Mouse (Mus musculus) bone marrow, adult 2 months (tissue): ENCODE results near the gene 1700016H13Rik. TPM values are rescaled to one million over a fixed set of nuclear protein-coding genes. Genes with fewer than 3 reads are reported as not detected.

ENCODE experiments used
- H3K27ac ChIP-seq: fragments of 200-500 bp; 2 replicates; pipeline ENCODE4 v1.5.1; 2012; ENCODE audit warnings: low read depth, mild to moderate bottlenecking, control low read depth, inconsistent platforms, low read length; ENCODE audit not compliant: control insufficient read depth, poor library complexity, insufficient read depth
- H3K4me1 ChIP-seq: fragments of 200-500 bp; 2 replicates; pipeline ENCODE4 v1.6.1; 2011; ENCODE audit warnings: low read length; ENCODE audit not compliant: control insufficient read depth, insufficient read depth
- H3K4me3 ChIP-seq: fragments of 200-500 bp; replicated peaks from 2 replicates; pipeline ENCODE3; 2011; ENCODE audit warnings: mild to moderate bottlenecking, low read depth, low read length, control low read depth; ENCODE audit not compliant: control insufficient read depth
- CTCF ChIP-seq: fragments of 200-500 bp; IDR thresholded peaks from 2 replicates; pipeline ENCODE4 v1.5.1; 2011; ENCODE audit warnings: low read length, control low read depth; ENCODE audit not compliant: control insufficient read depth, insufficient read depth
- POLR2A ChIP-seq: fragments of 200-500 bp; IDR thresholded peaks from 2 replicates; pipeline ENCODE4 v1.6.1; 2011; ENCODE audit warnings: low read depth, mild to moderate bottlenecking, control low read depth, low read length, borderline replicate concordance; ENCODE audit not compliant: control insufficient read depth
- WGBS: fragments of 180-500 bp; shearing (Covaris S2); methylation state at CpG from one replicate; pipeline ENCODE4 v1.1.7; 2018; 5-methylcytosine and 5-hydroxymethylcytosine counted together
- polyA plus RNA-seq: library from polyadenylated mRNA; stranded (reverse); fragments of >200 nt; gene quantifications from 2 replicates; pipeline ENCODE4 v1.2.4, GENCODE M21; 2011; ENCODE audit warnings: low replicate concordance; ENCODE audit not compliant: missing spikeins, insufficient read depth, insufficient read length

Gene 1700016H13Rik
- polyA plus RNA-seq, 1 experiment: not detected

DNA sequence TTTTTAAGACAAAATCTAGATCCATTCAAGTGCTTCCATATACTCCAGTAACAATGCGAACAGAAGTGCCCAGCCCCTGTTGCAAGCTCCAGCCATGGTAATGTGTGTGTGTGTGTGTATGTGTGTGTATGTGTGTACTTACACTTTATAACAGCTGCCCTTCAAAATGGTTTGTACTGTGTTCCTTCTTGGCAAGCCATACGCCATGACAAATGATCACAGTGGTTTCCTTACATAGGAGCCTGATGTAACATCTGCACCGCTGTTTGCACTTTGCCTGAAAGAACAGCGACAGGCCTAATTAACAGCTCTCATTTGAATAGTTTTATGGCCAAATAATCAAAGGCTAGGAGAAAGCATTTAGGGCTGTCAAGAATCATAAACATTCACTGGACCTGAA is 1.0 kb downstream of the 1700016H13Rik start:
- H3K4me1 ChIP-seq: no peaks in the 10 kb centered on the region
- TF ChIP-seq CTCF (no peak), POLR2A (no peak)
- no peak overlapping the region for H3K27ac ChIP-seq
- H3K4me3 ChIP-seq: no peak overlapping the region
- WGBS: 56% methylated on average over 4 of the region's 4 CpGs

DNA sequence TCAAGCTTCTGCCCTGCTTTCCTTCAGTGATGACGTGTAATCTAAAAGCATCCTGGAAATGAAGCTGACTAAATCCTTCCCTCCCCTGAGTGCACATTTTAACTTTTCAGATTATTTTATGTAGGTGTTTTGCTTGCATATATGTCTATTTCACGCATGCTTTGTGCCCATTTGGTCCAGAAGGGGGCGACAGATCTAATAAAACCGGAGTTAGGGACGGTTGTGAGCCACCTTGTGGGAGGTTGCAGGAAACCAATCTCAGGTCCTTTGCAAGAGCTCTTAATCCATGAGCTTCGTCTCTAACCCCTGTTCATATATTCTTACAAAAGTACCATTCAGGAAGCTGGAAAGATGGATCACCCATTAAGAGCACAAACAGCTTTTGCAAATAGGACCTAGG is 1.6 kb downstream of the 1700016H13Rik start:
- Histone ChIP-seq H3K27ac (no peak overlapping the region), H3K4me3 (no peak overlapping the region), H3K4me1 (no peaks in the 10 kb centered on the region)
- 39% methylated on average over 6 of the region's 6 CpGs for WGBS
- no peak for TF ChIP-seq POLR2A
- peak; percentile 53 for TF ChIP-seq CTCF

DNA sequence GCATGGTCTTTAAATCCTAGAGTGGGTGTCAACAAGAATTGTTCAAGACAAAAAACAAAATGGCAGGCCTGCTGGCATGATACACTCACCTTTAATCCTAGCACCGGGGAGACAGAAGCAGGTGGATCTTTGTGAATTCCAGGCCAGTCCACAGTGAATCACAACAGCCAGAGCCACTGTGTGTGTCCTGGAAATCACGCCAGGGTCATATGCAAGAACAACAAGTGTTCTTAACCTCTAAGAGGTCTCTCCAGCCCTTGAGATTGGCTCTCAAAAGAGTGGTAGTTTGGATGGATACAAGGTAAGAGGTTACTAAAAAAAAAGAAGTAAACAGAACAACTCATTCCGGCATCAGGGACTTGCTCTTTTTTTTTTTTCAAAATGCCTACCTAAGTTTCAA is 8.5 kb downstream of the 1700016H13Rik start:
- 79% methylated on average over 3 of the region's 3 CpGs for WGBS
- TF ChIP-seq POLR2A: no peak
- TF ChIP-seq CTCF: no peak
- H3K4me1 ChIP-seq: no peaks in the 10 kb centered on the region
- H3K4me3 ChIP-seq: no peak overlapping the region
- no peak overlapping the region for H3K27ac ChIP-seq

DNA sequence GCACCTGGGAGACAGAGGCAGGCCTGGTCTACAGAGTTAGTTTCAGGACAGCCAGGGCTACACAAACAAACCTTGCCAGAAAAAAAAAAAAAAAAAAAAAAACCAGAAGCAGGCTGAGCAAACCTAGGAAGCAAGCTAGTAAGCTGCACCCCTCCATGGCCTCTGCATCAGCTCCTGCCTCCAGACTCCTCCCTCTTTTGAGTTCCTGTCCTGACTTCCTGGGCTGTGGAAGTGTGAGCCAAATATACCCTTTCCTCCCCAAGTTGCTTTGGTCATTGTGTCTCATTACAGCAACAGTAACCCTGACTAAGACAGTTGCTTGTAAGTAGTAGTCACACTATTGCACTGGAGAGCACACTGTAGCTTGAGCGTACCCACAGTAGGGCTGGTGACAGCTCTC is 11.6 kb downstream of the 1700016H13Rik start:
- Histone ChIP-seq H3K4me3 (no peak overlapping the region), H3K27ac (no peak overlapping the region), H3K4me1 (no peaks in the 10 kb centered on the region)
- TF ChIP-seq CTCF: no peak
- TF ChIP-seq POLR2A: no peak
- 86% methylated on average over 1 of the region's 1 CpGs for WGBS

DNA sequence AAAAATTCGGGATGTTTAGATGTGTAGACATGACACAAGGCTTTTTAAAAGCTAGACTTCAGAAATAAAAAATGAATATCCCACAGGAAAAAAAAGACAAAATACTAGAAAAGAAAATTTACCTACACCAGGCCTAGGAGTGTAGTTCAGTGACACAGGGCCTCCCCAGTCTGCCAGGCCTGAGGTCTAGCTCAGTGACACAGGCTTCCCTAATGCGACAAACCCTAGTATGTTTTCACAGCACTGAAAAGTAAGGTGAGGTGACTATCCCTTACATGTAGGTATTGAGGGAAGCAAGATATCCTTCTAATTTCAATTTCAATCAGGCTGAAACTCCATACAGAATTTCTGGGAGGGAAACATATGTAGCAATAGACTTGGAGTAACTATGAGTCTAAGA is 18.6 kb downstream of the 1700016H13Rik start:
- Histone ChIP-seq H3K27ac (no peak overlapping the region), H3K4me1 (no peaks in the 10 kb centered on the region), H3K4me3 (no peak overlapping the region)
- 79% methylated on average over 2 of the region's 2 CpGs for WGBS
- TF ChIP-seq CTCF: no peak
- no peak for TF ChIP-seq POLR2A

DNA sequence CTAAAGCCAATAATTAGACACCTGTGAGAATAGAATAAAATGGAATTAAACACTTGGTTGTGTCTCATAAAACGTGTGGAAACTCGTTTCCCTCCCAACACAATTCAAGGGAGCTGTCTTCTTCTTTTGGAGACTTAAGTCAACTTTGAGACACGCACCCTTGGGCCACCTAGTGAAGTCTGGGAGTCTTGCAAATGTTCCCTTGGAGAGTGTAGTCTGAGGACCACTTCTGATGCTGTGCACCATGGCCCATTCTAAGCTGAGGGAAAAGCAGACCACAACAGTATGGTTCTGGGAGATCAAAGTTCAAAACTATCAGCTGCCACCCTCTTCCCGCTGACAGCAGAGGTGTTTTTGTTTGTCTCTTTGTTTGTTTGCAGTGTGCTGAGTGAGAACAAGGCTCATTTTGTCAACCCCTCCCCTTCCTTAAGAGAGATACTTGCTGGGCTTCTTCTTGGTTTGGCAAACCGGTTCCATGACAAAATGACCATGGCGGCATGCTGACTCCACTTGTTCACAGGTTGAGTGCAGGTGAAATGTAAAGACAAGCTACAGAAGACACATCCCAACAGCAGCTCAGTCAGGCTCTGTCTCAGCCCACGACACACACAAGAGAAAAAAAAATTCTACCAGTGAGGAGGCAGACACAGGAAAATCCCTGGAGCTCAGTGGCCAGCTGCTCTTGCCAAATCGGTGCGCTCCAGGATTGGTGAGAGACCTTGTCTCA is 25.8 kb downstream of the 1700016H13Rik start:
- Histone ChIP-seq H3K4me1 (no peaks in the 10 kb centered on the region), H3K27ac (no peak overlapping the region), H3K4me3 (no peak overlapping the region)
- no peak for TF ChIP-seq CTCF
- TF ChIP-seq POLR2A: no peak
- WGBS: 71% methylated on average over 9 of the region's 9 CpGs

DNA sequence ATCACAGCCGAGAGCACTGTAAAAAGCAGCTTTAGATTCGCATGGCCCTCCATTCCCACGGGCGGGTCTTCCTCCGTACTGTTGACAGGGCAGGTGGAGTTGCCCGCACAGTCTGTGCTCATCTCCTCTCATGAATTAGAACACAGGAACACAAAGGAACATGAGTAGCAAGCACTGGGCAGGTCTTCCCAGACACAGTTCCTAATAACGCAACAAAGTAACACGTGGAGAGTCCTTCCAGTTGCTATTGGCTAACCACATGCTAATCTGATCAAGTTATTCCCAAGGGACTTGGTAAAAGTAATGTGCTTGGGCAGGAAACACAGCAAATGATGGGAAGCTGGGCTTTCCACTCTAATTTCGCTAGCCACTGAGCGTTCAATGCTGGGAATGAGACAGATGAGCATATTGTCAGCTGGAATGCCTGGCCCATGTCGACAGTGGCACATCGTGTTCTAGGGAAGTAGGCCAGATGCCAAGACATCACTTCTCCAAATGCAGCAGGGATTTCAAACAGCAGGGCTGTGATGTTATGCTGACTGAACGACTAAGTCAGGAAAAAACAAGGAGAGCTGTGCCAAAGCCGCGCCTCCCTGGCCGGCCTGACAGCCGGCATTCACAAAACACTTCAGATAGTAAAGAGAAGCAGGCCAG is 26.6 kb downstream of the 1700016H13Rik start, which contains the start of gene Slc10a6:
TSS of gene Slc10a6 (minus strand) at position 293 of the 654 bp plus-strand sequence.
- Histone ChIP-seq H3K4me1 (no peaks in the 10 kb centered on the region), H3K27ac (no peak within 1 kb of the TSS; the same call in 1 of the 2 replicates), H3K4me3 (no peak within 1 kb of the TSS)
- 58% methylated on average over 17 of the region's 17 CpGs for WGBS
- TF ChIP-seq CTCF (no peak), POLR2A (no peak)

DNA sequence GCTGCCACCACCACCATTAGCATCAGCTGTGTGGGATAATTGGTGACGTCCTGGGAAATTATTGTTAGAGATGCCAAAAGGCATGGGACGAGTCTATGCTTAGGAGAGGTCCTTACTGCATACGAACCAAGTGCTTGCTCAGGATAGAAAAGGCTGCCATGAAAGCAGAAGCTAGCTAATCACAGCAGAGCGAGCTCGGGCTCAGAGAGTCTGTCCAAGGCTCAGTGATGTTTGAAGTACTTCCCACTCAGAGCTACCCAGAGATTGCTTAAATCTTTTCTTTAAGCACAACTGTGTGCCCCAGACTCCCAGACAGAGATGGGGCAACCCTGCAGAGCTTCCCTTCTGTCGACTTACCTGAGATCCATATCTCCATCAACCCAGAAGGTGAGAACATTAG is 27.3 kb downstream of the 1700016H13Rik start:
- H3K4me1 ChIP-seq: no peaks in the 10 kb centered on the region
- no peak overlapping the region for H3K4me3 ChIP-seq
- TF ChIP-seq POLR2A (no peak), CTCF (no peak)
- no peak overlapping the region for H3K27ac ChIP-seq
- WGBS: 73% methylated on average over 6 of the region's 6 CpGs
